In the genomic region with DNA sequence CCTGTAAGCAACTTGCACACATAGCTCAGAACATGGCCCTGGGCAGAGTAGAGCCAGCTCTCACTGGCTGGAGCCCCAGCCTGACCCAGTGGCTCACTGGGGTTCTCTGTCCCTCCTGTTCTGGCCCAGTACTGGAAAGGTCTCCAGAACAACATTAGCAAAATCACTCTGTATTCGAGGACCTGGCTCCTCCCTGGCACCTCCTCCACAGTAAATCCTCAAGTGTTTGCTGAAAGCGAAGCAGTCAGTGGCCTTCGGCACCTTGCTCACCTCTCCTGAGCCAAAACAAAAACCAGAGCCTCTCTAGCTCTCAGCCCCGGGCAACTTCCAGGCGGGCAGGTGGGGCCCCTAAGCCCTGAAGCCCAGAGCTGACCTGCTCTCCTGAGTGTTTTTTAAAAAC, we compare ENCODE assay signal across 10 mouse cellular contexts. TPM values are rescaled to one million over a fixed set of nuclear protein-coding genes. Genes with fewer than 3 reads are reported as not detected.
A peak's percentile ranks its signal among the peaks of the same experiment; 100 is the strongest.
DNase-seq lines count a peak whose midpoint lies in the region; ATAC-seq and TF ChIP-seq lines count a peak whose summit lies in the region.
"Had no signal": no experiment of that assay in that cellular context is flagged by ENCODE, and none has a peak within 500 bp of the region (broad histone marks: within the 10 kb centered on the region; RNA-seq: fewer than 3 reads in every experiment).

No protein-coding gene starts in this region.

- no peak overlapping the region for H3K4me3 ChIP-seq in heart, postnatal 0 days (ENCODE audit: low read depth, low read length)
- H3K4me3 ChIP-seq in embryonic facial prominence, embryonic 14.5 days (ENCODE audit: low read depth, low read length) = no peak overlapping the region
- no peak overlapping the region for H3K4me3 ChIP-seq in kidney, adult 2 months (ENCODE audit: insufficient read depth, low read depth, low read length)
- no peak overlapping the region for H3K4me3 ChIP-seq in lung, embryonic 16.5 days (ENCODE audit: low read length)

- no peak for TF ChIP-seq CTCF in heart, postnatal 0 days (IDR thresholded peaks at IDR 0.05; ENCODE audit: low read depth)
- no peak for TF ChIP-seq CTCF in kidney, adult 2 months (conservative IDR thresholded peaks at IDR 0.05; ENCODE audit: insufficient read depth, insufficient read length, low read depth, low read length)

- H3K4me1 ChIP-seq in heart, postnatal 0 days (ENCODE audit: control insufficient read depth, insufficient read depth) = peaks cover 27% of the 10 kb centered on the region
- peaks cover 29% of the 10 kb centered on the region for H3K4me1 ChIP-seq in embryonic facial prominence, embryonic 14.5 days (ENCODE audit: control insufficient read depth, insufficient read depth, low read length)
- peaks cover 26% of the 10 kb centered on the region for H3K4me1 ChIP-seq in kidney, adult 2 months (ENCODE audit: control insufficient read depth, insufficient read depth, low read length)
- H3K4me1 ChIP-seq in lung, embryonic 16.5 days (replicated peaks; ENCODE audit: control insufficient read depth, insufficient read depth, low read length) = peaks cover 36% of the 10 kb centered on the region

- no peaks in the 10 kb centered on the region for H3K9me3 ChIP-seq in heart, postnatal 0 days (replicated peaks; ENCODE audit: control insufficient read depth, low read length)
- 0 out of 2 replicates have a peak, but pooled peaks cover 2% of the 10 kb centered on the region for H3K9me3 ChIP-seq in embryonic facial prominence, embryonic 14.5 days (ENCODE audit: control insufficient read depth, low read length)
- H3K9me3 ChIP-seq in lung, embryonic 16.5 days (ENCODE audit: control insufficient read depth, low read length) = peaks cover 2% of the 10 kb centered on the region

- H3K36me3 ChIP-seq in heart, postnatal 0 days (replicated peaks; ENCODE audit: control insufficient read depth, insufficient read depth, low read length) = no peaks in the 10 kb centered on the region
- no peaks in the 10 kb centered on the region for H3K36me3 ChIP-seq in embryonic facial prominence, embryonic 14.5 days (ENCODE audit: control insufficient read depth, insufficient read depth, low read length)
- no peaks in the 10 kb centered on the region for H3K36me3 ChIP-seq in kidney, adult 2 months (ENCODE audit: control insufficient read depth, insufficient read depth, low read length)
- H3K36me3 ChIP-seq in lung, embryonic 16.5 days (ENCODE audit: control insufficient read depth, insufficient read depth, low read length) = no peaks in the 10 kb centered on the region; the same call in 1 of the 2 replicates
- H3K36me3 ChIP-seq: G1E had no signal

- DNase-seq in heart, postnatal 0 days (ENCODE audit: low spot score) = no peak
- DNase-seq in heart, postnatal 10 days = no peak
- no peak for DNase-seq in embryonic facial prominence, embryonic 14.5 days (ENCODE audit: low spot score)
- peak; percentile 70 for DNase-seq in kidney, adult 2 months
- DNase-seq in gastrocnemius, postnatal 4 days (ENCODE audit: low spot score in 2 of 2) = no peak
- no peak for DNase-seq in testis, postnatal 10 days (ENCODE audit: low spot score)
- DNase-seq: adrenal gland, postnatal 14 days; cerebellum, adult 2 months had no signal

- peak overlapping the region; percentile 33; the same call in 1 of the 2 replicates for H3K4me2 ChIP-seq in heart, postnatal 0 days (ENCODE audit: low read depth, low read length)
- H3K4me2 ChIP-seq in embryonic facial prominence, embryonic 14.5 days (ENCODE audit: low read depth, low read length) = 0 out of 2 replicates have a peak overlapping the region, but pooled peaks have one; percentile 12
- H3K4me2 ChIP-seq in lung, embryonic 16.5 days (ENCODE audit: low read depth, low read length) = peak overlapping the region; percentile 2

- TF ChIP-seq POLR2A in kidney, adult 2 months (IDR thresholded peaks at IDR 0.05; ENCODE audit: low read depth, low read length) = no peak

- 34% methylated on average over 5 of the region's 5 CpGs for WGBS in heart, postnatal 0 days
- 23% methylated on average over 5 of the region's 5 CpGs for WGBS in embryonic facial prominence, embryonic 14.5 days
- WGBS in kidney, adult 2 months = 28% methylated on average over 5 of the region's 5 CpGs
- WGBS in lung, embryonic 16.5 days = 24% methylated on average over 5 of the region's 5 CpGs

- H3K27ac ChIP-seq in heart, postnatal 0 days (ENCODE audit: low read depth) = peak overlapping the region; percentile 23; the same call in 1 of the 2 replicates
- no peak overlapping the region; the same call in 1 of the 2 replicates for H3K27ac ChIP-seq in embryonic facial prominence, embryonic 14.5 days (replicated peaks; ENCODE audit: low read depth, low read length)
- peak overlapping the region; percentile 57 for H3K27ac ChIP-seq in kidney, adult 2 months (ENCODE audit: insufficient read depth, low read depth, low read length)
- H3K27ac ChIP-seq in lung, embryonic 16.5 days (ENCODE audit: low read length) = peak overlapping the region; percentile 84

- TF ChIP-seq EP300 in heart, postnatal 0 days (IDR thresholded peaks at IDR 0.05; ENCODE audit: low read depth) = no peak

- intact Hi-C loops in heart, postnatal 10 days (cut with DNase I) = no loop called here

- no peaks in the 10 kb centered on the region for H3K27me3 ChIP-seq in heart, postnatal 0 days (ENCODE audit: control insufficient read depth, insufficient read depth, low read length)
- no peaks in the 10 kb centered on the region for H3K27me3 ChIP-seq in embryonic facial prominence, embryonic 14.5 days (replicated peaks; ENCODE audit: control insufficient read depth, insufficient read depth, low read length)
- no peaks in the 10 kb centered on the region for H3K27me3 ChIP-seq in kidney, adult 2 months (replicated peaks; ENCODE audit: control insufficient read depth, insufficient read depth, low read length)
- no peaks in the 10 kb centered on the region for H3K27me3 ChIP-seq in lung, embryonic 16.5 days (ENCODE audit: control insufficient read depth, insufficient read depth, low read depth, low read length)

- ATAC-seq in heart, postnatal 0 days (ENCODE audit: insufficient read depth, low read depth) = no peak
- ATAC-seq in embryonic facial prominence, embryonic 14.5 days (ENCODE audit: low read depth) = no peak
- peak; percentile 75 for ATAC-seq in lung, embryonic 16.5 days (ENCODE audit: low read depth)

- H3K9ac ChIP-seq in heart, postnatal 0 days (replicated peaks; ENCODE audit: low read depth, low read length) = no peak overlapping the region
- peak overlapping the region; percentile 27; the same call in 1 of the 2 replicates for H3K9ac ChIP-seq in embryonic facial prominence, embryonic 14.5 days (ENCODE audit: low read depth, low read length)
- peak overlapping the region; percentile 2 for H3K9ac ChIP-seq in lung, embryonic 16.5 days (ENCODE audit: low read length)

RNA-seq across cellular contexts. Expression of a gene that starts 11.5 kb away (rescaled TPM):
- 20.0 and 29.3 TPM in 2 replicates for total RNA-seq in heart, postnatal 0 days (2014; rRNA removed; ENCODE audit: low replicate concordance)
- polyA plus RNA-seq in heart, postnatal 0 days (2015; fragmentation: Nextera tagmentation; extraction: Ambion mirVana) = 20.1 and 20.6 TPM in 2 replicates
- 10 to 100 TPM; 42.8 to 44.9 TPM for total RNA-seq in heart, postnatal 10 days (2021)
- polyA plus RNA-seq in embryonic facial prominence, embryonic 14.5 days (2014; fragmentation: Nextera tagmentation; extraction: Ambion mirVana) = 11.7 and 12.6 TPM in 2 replicates
- 86.3 and 105 TPM in 2 replicates for polyA plus RNA-seq in kidney, adult 2 months (2012; rRNA removed)
- polyA plus RNA-seq in lung, embryonic 16.5 days (2015; fragmentation: Nextera tagmentation; extraction: Ambion mirVana) = 21.4 and 21.8 TPM in 2 replicates
- 10 to 100 TPM; 21.6 to 22.0 TPM for total RNA-seq in gastrocnemius, postnatal 4 days (2021)
